Mouse (Mus musculus) common myeloid progenitor, adult 5-6 weeks (primary cell): ENCODE data around the gene Gm7942. TPM values are rescaled to one million over a fixed set of nuclear protein-coding genes. Genes with fewer than 3 reads are reported as not detected.
"Not testable (repeated sequence)": the region's sequence is repeated elsewhere in the genome, so short reads cannot be mapped to it uniquely, and the experiment has no call there.

ENCODE experiments used
- ATAC-seq: replicated peaks from 2 replicates; pipeline ENCODE4 v1.8.0; 2016; ENCODE audit warnings: low read depth, mild to moderate bottlenecking, moderate TSS enrichment, inconsistent platforms; ENCODE audit not compliant: poor library complexity, severe bottlenecking
- total RNA-seq: library from RNA; stranded (forward); fragments of 200-1000, 187-1606 nt; gene quantifications from 2 replicates; pipeline ENCODE4 v1.2.3, GENCODE M21; 2017

Gene Gm7942
- not detected in 2 replicates for total RNA-seq

- not testable (repeated sequence) for ATAC-seq
Measured at GRCm38 (mm10) chr5:95106638-95107037, at the start of gene Gm7942. TSS of gene Gm7942 (plus strand) at chr5:95106938.

Other genes with a start within 250 kb of the Gm7942 start
- gene Gm3183, start 241.5 kb upstream of the Gm7942 start, total RNA-seq = not detected in 2 replicates
- not detected in 2 replicates for gene Gm6367, start 118.3 kb upstream of the Gm7942 start, total RNA-seq
- gene Gm16513, start 75.7 kb downstream of the Gm7942 start, total RNA-seq = not detected in 2 replicates
- gene Gm10424, start 165.8 kb downstream of the Gm7942 start, total RNA-seq = not detected in 2 replicates
- gene Gm3259, start 199.0 kb downstream of the Gm7942 start, total RNA-seq = not detected in 2 replicates